ENCODE assay signal across 13 mouse cellular contexts in the genomic region with DNA sequence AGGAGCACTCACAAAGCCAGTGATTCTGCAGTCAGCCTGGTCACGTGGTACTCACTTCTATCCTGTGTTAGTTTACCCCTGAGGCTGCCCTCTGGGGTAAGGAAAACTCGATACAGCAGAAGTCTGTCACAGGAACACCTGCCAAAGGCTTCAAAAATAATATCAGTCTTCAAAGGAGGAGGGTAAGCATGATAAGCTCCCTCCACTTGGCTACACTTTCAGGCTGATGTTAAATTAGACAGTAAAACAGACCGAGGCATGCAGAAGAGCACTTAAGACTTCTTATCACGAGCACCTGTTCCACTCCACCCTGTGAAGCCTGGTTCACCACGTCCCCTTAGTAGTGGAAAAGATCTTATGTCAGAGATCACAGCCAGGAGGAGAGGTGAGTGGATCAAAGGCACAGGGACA.
A peak's percentile ranks its signal among the peaks of the same experiment; 100 is the strongest.
DNase-seq lines count a peak whose midpoint lies in the region; ATAC-seq and TF ChIP-seq lines count a peak whose summit lies in the region.
"Had no signal": no experiment of that assay in that cellular context is flagged by ENCODE, and none has a peak within 500 bp of the region (broad histone marks: within the 10 kb centered on the region; RNA-seq: fewer than 3 reads in every experiment).

No protein-coding gene starts in this region.

- peak in 1 of 2 experiments; percentile 60; a peak in 2 of 4 replicates for TF ChIP-seq EP300 in MEL (IDR thresholded peaks at IDR 0.05; ENCODE audit: low read depth in 1 of 2, low read length in 2 of 2)

- TF ChIP-seq CTCF in lung, adult 2 months (IDR thresholded peaks at IDR 0.05; ENCODE audit: insufficient read depth, low read length) = no peak
- no peak for TF ChIP-seq CTCF in MEL (IDR thresholded peaks at IDR 0.05 in 2 of 3, conservative IDR thresholded peaks at IDR 0.05 in 1 of 3; ENCODE audit: control insufficient read depth in 1 of 3, insufficient read depth in 1 of 3, low read depth in 2 of 3, low read length in 3 of 3, poor library complexity in 1 of 3, severe bottlenecking in 1 of 3)

- ATAC-seq in erythroid progenitor cell, adult 5-6 weeks (replicated peaks; ENCODE audit: low FRiP score, poor library complexity, severe bottlenecking) = peak; percentile 82
- ATAC-seq: forebrain, embryonic 15.5 days had no signal

- TF ChIP-seq RAD21 in MEL (IDR thresholded peaks at IDR 0.05; ENCODE audit: low read depth, low read length) = no peak

- no peaks in the 10 kb centered on the region for H3K27me3 ChIP-seq in MEL (ENCODE audit: control insufficient read depth in 1 of 2, insufficient read depth in 2 of 2, low read length in 2 of 2)
- no peaks in the 10 kb centered on the region for H3K27me3 ChIP-seq in forebrain, embryonic 10.5 days (ENCODE audit: poor library complexity, severe bottlenecking)
- H3K27me3 ChIP-seq: forebrain, embryonic 15.5 days; kidney, embryonic 15.5 days had no signal

- 43% methylated on average over 5 of the region's 5 CpGs for WGBS in lung, adult 2 months
- 77% methylated on average over 5 of the region's 5 CpGs for whole genome bisulfite sequencing in forebrain, embryonic 10.5 days

- H3K4me1 ChIP-seq in lung, adult 2 months (ENCODE audit: control insufficient read depth, insufficient read depth, low read length) = peaks cover 4% of the 10 kb centered on the region
- H3K4me1 ChIP-seq in MEL (ENCODE audit: control insufficient read depth in 1 of 2, insufficient read depth in 2 of 2, low read length in 2 of 2) = peaks cover 8 to 12% of the 10 kb centered on the region in 2 experiments; a peak in 3 of 4 replicates
- peaks cover 79% of the 10 kb centered on the region for H3K4me1 ChIP-seq in forebrain, embryonic 10.5 days

- H3K4me3 ChIP-seq in lung, adult 2 months (replicated peaks; ENCODE audit: extremely low read depth, low read depth, low read length) = no peak overlapping the region
- H3K4me3 ChIP-seq in MEL (ENCODE audit: control insufficient read depth in 1 of 2, insufficient read depth in 1 of 2, low read depth in 2 of 2, low read length in 2 of 2) = no peak overlapping the region
- no peak overlapping the region for H3K4me3 ChIP-seq in forebrain, embryonic 10.5 days
- H3K4me3 ChIP-seq: forebrain, embryonic 15.5 days; kidney, embryonic 15.5 days had no signal

- no peak overlapping the region for H3K9ac ChIP-seq in MEL (ENCODE audit: control insufficient read depth, low read depth, low read length, poor library complexity, severe bottlenecking)
- H3K9ac ChIP-seq: forebrain, embryonic 15.5 days; kidney, embryonic 15.5 days had no signal

- no peaks in the 10 kb centered on the region for H3K9me3 ChIP-seq in MEL (replicated peaks; ENCODE audit: insufficient read depth, low read length)
- H3K9me3 ChIP-seq in forebrain, embryonic 10.5 days = no peaks in the 10 kb centered on the region
- H3K9me3 ChIP-seq: forebrain, embryonic 15.5 days; kidney, embryonic 15.5 days had no signal

- DNase-seq in lung, adult 2 months = peak; percentile 22
- DNase-seq in lung, postnatal 14 days = no peak
- DNase-seq in MEL (ENCODE audit: low read depth, low spot score) = peak; percentile 53
- peak; percentile 50 for DNase-seq in lung, postnatal 25 days (ENCODE audit: low spot score)
- DNase-seq in forebrain, embryonic 10.5 days (ENCODE audit: extremely low spot score, low spot score) = no peak
- DNase-seq in layer of hippocampus, adult 11-12 months (ENCODE audit: low spot score) = no peak
- no peak for DNase-seq in gastrocnemius, postnatal 10 days
- DNase-seq: embryo, embryonic 11 days; heart, postnatal 14 days; layer of hippocampus, postnatal 36 days had no signal

- TF ChIP-seq POLR2A in lung, adult 2 months (IDR thresholded peaks at IDR 0.05; ENCODE audit: borderline replicate concordance, extremely low read depth, low read depth, low read length) = no peak
- TF ChIP-seq POLR2A in MEL (IDR thresholded peaks at IDR 0.05; ENCODE audit: control insufficient read depth in 1 of 2, insufficient read depth in 1 of 2, low read depth in 1 of 2, low read length in 2 of 2, poor library complexity in 1 of 2) = no peak

- H3K79me2 ChIP-seq in MEL (ENCODE audit: control insufficient read depth, insufficient read depth, low read length, poor library complexity) = no peaks in the 10 kb centered on the region

- H3K36me3 ChIP-seq in MEL (ENCODE audit: control insufficient read depth in 1 of 2, insufficient read depth in 2 of 2, low read length in 2 of 2) = no peaks in the 10 kb centered on the region; a peak in 1 of 4 replicates
- peaks cover 16% of the 10 kb centered on the region; the same call in 1 of the 2 replicates for H3K36me3 ChIP-seq in forebrain, embryonic 10.5 days (replicated peaks)
- H3K36me3 ChIP-seq: forebrain, embryonic 15.5 days; kidney, embryonic 15.5 days had no signal

- no peak overlapping the region for H3K27ac ChIP-seq in MEL (ENCODE audit: control insufficient read depth, low read depth, low read length)
- no peak overlapping the region; the same call in 1 of the 2 replicates for H3K27ac ChIP-seq in forebrain, embryonic 10.5 days
- H3K27ac ChIP-seq: forebrain, embryonic 15.5 days; kidney, embryonic 15.5 days had no signal

TF ChIP-seq in MEL, 35 proteins besides CTCF, POLR2A, EP300 and RAD21:
- TF ChIP-seq CHD1 (IDR thresholded peaks at IDR 0.05; ENCODE audit: low read depth, low read length) = no peak
- no peak for TF ChIP-seq GABPA (IDR thresholded peaks at IDR 0.05; ENCODE audit: low read depth, low read length)
- TF ChIP-seq ELF1 (IDR thresholded peaks at IDR 0.05; ENCODE audit: low read depth, low read length) = no peak
- no peak for TF ChIP-seq TBP (IDR thresholded peaks at IDR 0.05; ENCODE audit: low read depth, low read length)
- TF ChIP-seq SMC3 (IDR thresholded peaks at IDR 0.05; ENCODE audit: low read depth, low read length) = no peak
- TF ChIP-seq JUND (IDR thresholded peaks at IDR 0.05; ENCODE audit: low read depth, low read length) = no peak
- TF ChIP-seq TAL1 (IDR thresholded peaks at IDR 0.05; ENCODE audit: low read length) = peak; percentile 13; the same call in 1 of the 2 replicates
- TF ChIP-seq BHLHE40 (IDR thresholded peaks at IDR 0.05; ENCODE audit: borderline replicate concordance, low read depth, low read length) = peak; percentile 64
- peak; percentile 66 for TF ChIP-seq TCF12 (IDR thresholded peaks at IDR 0.05; ENCODE audit: low read depth, low read length)
- TF ChIP-seq HCFC1 (IDR thresholded peaks at IDR 0.05; ENCODE audit: low read depth, low read length) = no peak
- TF ChIP-seq POLR2AphosphoS5 (IDR thresholded peaks at IDR 0.05; ENCODE audit: borderline replicate concordance, low read depth, low read length) = no peak
- peak; percentile 30; the same call in 1 of the 2 replicates for TF ChIP-seq SIN3A (IDR thresholded peaks at IDR 0.05; ENCODE audit: low read length)
- peak; percentile 91 for TF ChIP-seq USF1 (IDR thresholded peaks at IDR 0.05; ENCODE audit: low read depth, low read length)
- no peak for TF ChIP-seq MEF2A (IDR thresholded peaks at IDR 0.05; ENCODE audit: extremely low read depth, insufficient replicate concordance, low read depth, low read length, poor library complexity, severe bottlenecking)
- TF ChIP-seq MXI1 (IDR thresholded peaks at IDR 0.05; ENCODE audit: low read depth, low read length) = no peak; the same call in 1 of the 2 replicates
- TF ChIP-seq ZC3H11A (IDR thresholded peaks at IDR 0.05; ENCODE audit: low read depth, low read length) = no peak
- no peak for TF ChIP-seq ZKSCAN1 (IDR thresholded peaks at IDR 0.05; ENCODE audit: low read depth, low read length)
- TF ChIP-seq MYC (IDR thresholded peaks at IDR 0.05; ENCODE audit: low read depth, low read length) = no peak
- TF ChIP-seq MAFK (IDR thresholded peaks at IDR 0.05; ENCODE audit: borderline replicate concordance, low read depth, low read length) = no peak
- no peak for TF ChIP-seq CHD2 (IDR thresholded peaks at IDR 0.05; ENCODE audit: low read length)
- no peak for TF ChIP-seq E2F4 (IDR thresholded peaks at IDR 0.05; ENCODE audit: borderline replicate concordance, low read depth, low read length)
- no peak for TF ChIP-seq MAZ (IDR thresholded peaks at IDR 0.05; ENCODE audit: low read depth, low read length)
- TF ChIP-seq POLR2AphosphoS2 (IDR thresholded peaks at IDR 0.05; ENCODE audit: low read length) = no peak
- no peak for TF ChIP-seq UBTF (IDR thresholded peaks at IDR 0.05; ENCODE audit: borderline replicate concordance, insufficient read depth, low read depth, low read length)
- no peak for TF ChIP-seq NELFE (IDR thresholded peaks at IDR 0.05; ENCODE audit: low read depth, low read length)
- TF ChIP-seq GATA1 (IDR thresholded peaks at IDR 0.05; ENCODE audit: low read depth, low read length) = peak; percentile 29
- no peak for TF ChIP-seq KAT2A (conservative IDR thresholded peaks at IDR 0.05; ENCODE audit: low read depth, low read length)
- peak; percentile 69 for TF ChIP-seq MAX (IDR thresholded peaks at IDR 0.05; ENCODE audit: low read length)
- no peak for TF ChIP-seq ZNF384 (IDR thresholded peaks at IDR 0.05; ENCODE audit: low read depth, low read length)
- TF ChIP-seq ETS1 (IDR thresholded peaks at IDR 0.05; ENCODE audit: low read depth, low read length) = peak; percentile 77
- TF ChIP-seq ZMIZ1 (IDR thresholded peaks at IDR 0.05; ENCODE audit: low read depth, low read length) = no peak
- TF ChIP-seq NRF1 (IDR thresholded peaks at IDR 0.05; ENCODE audit: insufficient read depth, low read depth, low read length, poor library complexity, severe bottlenecking) = no peak
- no peak for TF ChIP-seq MYB (IDR thresholded peaks at IDR 0.05; ENCODE audit: low read depth, low read length)
- peak in 1 of 2 experiments; percentile 61; a peak in 1 of 4 replicates for TF ChIP-seq USF2 (IDR thresholded peaks at IDR 0.05; ENCODE audit: borderline replicate concordance in 1 of 2, insufficient read depth in 1 of 2, low read depth in 1 of 2, low read length in 2 of 2)
- TF ChIP-seq RCOR1 (IDR thresholded peaks at IDR 0.05; ENCODE audit: low read depth, low read length) = no peak

Comparison
In these comparisons a context has a peak if more than half of its experiments do, and no peak if none do; other contexts are left out.
1. DNase-seq: peak in lung, adult 2 months (single experiment), MEL (single experiment) and lung, postnatal 25 days (single experiment); none in lung, postnatal 14 days (single experiment), forebrain, embryonic 10.5 days (single experiment), layer of hippocampus, adult 11-12 months (single experiment) and gastrocnemius, postnatal 10 days (single experiment).